Mouse (Mus musculus) cerebellum, adult (tissue): Measurements from ENCODE around the gene Kcnh4.
"Not testable (repeated sequence)": the region's sequence is repeated elsewhere in the genome, so short reads cannot be mapped to it uniquely, and the experiment has no call there.

Source experiments
- ATAC-seq: cut with Nextera tagmentation; 2 replicates; pipeline ENCODE4 v1.9.2; 2017; ENCODE audit warnings: mild to moderate bottlenecking, moderate library complexity, mixed read lengths; ENCODE audit not compliant: insufficient number of reproducible peaks, low FRiP score, low TSS enrichment

The Kcnh4 gene

DNA sequence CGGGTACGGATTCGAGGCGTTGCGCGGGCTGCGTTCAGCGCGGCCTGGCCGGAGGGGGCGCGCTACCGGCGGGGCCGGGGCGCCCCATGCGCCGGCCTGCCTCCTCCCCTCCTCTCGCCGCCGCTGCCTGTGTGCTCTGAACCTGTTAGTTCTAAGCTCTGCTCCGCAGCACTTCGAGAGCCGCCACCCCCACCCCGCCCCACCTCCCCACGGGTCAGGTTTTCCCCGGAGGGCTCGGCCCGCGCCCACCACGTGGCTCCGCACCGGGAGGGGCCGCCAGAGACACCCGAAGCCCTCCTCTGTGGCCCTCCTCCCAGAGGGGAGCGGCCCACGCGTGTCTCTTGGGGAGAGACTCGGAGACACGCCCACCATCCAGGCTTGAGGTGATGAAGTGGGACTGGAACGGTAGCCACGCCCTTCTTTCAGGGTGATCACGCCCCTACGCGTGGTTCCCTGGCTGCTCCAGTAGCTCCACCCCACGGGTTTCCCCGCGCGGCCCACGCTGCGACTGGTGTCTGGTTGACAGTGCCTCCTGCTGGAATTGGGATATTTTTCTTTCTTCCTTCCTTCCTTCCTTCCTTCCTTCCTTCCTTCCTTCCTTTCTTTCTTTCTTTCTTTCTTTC, at the start of gene Kcnh4:
Kcnh4 (minus strand) TSS at position 332 of the 623 bp plus-strand sequence.
- no peak for ATAC-seq

DNA sequence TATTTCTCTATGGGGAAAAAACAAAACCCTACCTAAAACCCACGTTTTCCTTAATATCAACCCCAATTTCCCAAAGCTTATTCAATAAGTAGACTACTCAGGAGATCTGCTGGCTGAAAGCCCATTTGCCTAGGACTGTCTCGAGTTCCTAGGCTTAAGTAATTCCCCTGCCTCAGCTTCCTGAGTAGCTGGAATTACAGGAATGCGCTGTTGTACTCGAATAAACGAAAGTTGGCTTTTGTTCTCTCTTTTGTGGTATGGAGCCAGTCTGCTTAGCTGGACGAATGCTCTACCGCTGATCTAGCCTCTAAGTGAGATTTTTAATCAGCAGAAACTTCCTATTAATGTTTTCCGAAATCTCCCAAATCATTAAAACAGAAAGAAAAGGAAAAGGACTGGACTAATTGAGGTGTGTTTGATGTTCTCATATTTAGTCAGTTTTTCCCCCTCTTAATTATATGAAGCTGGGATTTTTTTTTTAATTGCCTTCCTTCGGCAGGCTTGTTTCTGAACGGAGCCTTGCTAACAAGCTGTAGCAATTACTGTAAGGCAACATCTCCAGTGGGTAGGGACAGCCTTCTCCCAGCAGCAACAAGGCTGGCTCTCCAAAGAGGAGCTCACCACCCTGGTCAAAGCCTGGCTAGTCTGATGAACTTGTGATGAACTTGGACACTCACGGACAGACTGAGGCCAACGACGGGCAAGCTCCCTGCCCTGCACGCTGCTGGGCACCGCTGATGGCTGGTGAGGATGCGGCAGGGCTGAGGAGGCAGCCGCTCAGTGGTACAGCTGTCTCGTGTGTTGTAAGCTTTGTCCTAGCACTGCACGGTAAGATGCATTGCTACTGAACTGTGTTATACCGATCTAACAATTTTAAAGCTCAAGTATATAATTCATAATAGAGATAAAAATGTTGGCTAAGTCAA, 46.9 kb upstream of the Kcnh4 start:
- ATAC-seq, result no peak

- ATAC-seq, result no peak
Measured at GRCm38 (mm10) chr11:100805535-100805934, 45.8 kb upstream of the Kcnh4 start.

- ATAC-seq, result no peak
Measured at GRCm38 (mm10) chr11:100804409-100804808, 44.7 kb upstream of the Kcnh4 start.

DNA sequence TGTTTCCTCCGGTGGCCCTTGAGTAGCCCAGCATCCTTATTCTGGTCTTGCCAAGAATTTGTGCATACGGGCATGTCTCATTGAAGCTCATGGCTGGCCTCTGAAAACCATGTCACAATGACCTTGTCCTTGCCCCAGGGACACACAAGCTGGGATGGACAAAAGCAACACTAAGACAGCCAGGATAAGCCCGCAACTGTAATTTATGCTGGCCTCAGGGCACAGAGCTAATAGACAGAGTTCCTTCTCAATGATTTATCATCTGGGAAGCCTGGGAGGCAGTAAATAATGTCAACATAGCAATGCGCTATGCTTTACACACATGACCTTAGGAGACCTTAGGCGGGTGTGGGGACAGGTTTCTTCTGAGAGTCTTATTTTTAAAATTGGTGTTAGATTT, 39.7 kb upstream of the Kcnh4 start:
- ATAC-seq, result no peak

DNA sequence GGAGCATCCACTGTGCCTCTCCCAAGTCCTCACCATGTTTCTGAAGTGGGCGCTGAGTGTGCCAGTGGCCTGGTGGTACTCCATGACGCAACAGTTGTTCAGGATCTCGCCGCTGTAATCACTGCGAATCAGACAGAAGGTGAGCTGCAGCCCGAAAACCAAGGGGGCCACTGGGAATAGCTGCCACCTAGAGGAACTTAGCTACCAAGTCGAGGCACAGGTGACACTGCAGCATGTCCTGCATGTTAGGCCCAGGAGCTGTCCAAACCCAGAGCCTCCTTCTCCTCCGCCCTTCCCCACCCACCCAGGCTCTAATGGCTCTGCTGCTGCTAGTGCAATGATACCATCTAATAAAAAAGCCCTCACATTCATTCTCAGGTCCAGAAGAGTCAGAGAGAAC, 36.8 kb upstream of the Kcnh4 start:
- no peak for ATAC-seq

DNA sequence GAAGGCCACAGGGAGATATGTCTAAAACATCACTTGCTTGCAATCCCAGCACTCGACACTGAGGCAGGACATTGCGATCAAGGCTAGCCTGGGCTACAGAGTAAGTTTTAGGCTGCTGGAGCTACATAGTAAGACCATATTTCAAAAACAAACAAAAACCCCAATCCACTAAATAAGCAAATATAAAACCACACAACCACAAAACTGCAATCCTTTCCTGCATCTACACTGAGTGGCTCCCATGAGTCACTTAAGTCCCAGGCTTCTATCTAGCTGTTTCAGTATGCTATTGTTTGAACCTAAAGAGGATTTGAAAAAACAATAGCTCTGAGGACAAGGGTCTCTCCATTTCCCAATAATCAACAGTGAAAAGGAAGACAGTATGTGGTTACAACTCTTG, 35.6 kb upstream of the Kcnh4 start:
- ATAC-seq, result no peak

DNA sequence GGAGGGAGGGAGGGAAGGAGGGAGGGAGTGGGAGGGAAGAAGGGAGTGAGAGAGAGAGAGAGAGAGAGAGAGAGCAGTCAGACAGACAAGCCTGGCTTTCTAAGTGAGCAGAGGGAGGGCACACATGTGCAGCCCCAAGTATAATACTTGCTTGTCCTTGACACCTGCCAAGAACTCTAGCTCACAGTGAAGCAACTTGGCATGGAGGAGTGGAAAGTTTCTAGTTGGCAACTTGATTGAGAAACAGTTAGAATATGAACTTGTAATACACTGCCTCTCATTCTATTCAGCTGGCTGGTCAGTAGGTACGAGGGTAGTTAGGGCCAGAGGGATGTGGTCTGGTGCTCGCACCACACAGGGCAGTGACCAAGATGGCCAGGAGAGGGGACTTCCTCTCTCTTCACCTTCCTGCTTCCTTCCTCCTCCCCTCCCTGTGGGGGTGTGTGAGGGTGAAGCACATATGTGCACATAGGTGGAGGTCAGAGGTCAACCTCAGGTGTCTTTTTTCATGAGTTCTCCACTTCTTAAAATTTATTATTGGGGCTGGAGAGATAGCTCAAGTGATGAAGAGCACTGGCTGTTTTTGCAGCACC, 31.8 kb upstream of the Kcnh4 start:
- no peak for ATAC-seq

DNA sequence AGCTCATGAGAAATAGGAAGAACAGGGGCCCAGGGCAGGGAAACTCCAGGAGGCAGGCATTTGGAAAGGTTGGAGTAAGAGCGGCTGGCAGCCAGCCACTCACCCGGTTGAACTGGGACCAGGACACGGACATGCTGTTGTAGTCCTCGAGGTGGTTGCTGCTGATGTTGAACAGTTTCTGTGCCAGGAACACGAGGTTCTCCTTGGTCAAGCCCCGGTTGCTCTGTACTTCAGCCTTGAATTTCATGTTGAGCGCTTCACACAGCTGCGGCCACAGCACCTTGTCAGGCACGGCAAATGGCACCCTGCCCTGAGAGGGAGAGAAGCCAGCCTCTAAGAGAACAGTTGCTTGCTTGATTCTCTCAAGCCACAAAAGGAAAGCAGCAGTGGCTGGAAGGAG, 30.9 kb upstream of the Kcnh4 start:
- not testable (repeated sequence) for ATAC-seq

DNA sequence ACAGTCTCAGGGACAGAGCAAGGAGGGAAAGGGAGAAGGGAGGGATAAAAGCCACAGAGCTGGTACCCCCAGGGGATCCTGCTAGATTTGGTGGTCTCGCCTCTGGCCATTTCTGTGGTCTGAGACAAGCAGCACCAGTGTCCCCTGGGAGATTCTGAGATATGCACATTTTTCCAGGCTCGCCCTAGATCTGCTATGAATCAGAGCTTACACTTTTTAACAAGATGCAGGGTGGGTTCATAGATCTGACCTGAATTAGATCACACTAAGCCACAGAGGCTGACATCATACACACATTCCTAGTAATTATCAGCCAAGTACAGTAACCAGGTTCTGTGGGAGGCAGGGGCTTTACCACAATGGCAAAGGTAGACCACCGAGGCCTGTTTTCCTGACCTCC, 30.0 kb upstream of the Kcnh4 start:
- ATAC-seq, result no peak

DNA sequence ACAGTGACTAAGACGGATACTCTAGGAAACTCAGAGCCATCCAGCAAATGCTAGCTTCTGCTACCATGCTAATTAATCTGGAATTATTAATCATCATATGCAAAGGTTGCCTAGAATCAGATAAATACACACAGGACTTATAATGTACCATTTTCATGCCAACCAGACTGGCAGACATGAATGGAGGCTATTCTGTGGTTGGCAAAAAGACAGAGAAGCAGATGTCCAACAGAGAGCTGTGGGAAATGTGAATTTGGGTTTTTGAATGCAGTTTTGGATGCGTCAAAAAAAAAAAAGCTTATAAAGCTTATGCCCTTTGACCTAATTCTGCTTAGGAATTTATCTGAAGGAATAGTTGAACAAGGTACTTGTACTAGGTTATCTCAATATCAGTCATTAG, 26.0 kb upstream of the Kcnh4 start:
- ATAC-seq, result no peak

DNA sequence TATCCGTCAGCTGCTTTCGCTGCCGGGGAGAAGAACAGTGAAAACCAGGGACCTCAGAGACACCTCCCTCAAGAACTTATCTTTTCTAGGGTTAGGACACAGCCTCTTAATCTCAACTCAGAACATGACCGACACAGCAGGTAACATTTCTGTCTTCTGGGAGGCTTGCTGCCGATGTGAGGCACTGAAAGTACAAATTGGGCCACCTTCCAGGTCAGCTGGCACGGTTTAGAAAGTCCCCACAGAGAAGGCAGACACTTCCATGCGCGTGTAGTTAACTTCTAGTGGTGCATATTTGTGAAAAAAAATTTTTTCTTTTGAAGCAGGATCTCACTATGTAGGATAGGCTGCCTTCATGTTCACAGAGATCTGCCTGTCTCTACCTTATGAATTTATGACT, 24.5 kb upstream of the Kcnh4 start:
- ATAC-seq, result no peak

DNA sequence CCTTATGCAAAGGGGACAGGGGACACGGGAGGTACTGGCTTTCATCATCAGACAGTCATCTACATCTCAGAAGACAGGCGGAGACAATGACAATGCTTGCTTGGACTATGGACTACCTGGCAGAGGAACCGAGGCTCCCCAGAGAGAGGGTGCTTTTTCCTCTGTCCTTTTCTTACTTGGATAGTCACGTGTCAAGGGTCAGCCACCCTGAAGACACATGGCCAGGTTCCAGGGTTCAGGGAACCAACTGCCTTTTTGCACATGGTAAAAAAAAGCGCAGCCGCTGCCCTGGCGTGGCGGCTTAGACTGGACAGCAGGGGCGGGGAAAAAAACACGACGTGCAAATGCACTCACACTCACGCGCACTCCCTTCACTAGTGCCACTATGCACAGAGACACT, 22.8 kb upstream of the Kcnh4 start:
- ATAC-seq, result no peak

DNA sequence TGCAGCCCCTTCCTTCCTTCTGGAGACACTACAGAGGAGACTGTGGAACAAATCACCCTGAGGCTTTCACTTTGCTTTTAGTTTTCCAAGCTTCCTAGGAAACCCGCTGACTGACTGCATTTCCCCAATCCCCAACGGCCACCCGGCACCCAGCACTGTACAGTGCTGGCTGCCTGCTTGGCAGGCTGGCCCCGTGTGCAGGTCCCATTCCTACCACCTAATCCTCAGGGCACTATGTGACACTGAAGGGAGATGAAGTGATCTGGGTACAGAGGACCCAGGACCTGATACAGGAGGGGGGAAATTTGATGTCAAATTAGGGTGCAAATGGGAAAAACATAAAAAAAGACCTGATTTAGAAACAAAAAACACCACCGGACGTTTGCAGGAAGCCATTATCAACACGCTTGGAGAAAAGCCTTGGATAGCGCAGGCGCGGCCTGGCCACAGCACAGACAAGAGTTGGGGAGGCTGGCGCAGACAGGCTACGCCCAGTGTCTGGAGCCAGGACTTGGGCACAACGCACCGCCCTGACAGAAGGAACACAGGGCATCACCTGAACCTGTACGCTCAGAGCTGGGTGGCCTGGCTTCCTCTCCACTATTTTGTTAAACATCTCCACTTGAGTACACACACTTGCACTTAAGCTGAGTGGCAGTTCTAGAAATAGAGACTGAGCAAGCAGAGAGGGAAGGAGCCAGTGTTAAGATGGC, 22.2 kb upstream of the Kcnh4 start:
- ATAC-seq, result no peak

DNA sequence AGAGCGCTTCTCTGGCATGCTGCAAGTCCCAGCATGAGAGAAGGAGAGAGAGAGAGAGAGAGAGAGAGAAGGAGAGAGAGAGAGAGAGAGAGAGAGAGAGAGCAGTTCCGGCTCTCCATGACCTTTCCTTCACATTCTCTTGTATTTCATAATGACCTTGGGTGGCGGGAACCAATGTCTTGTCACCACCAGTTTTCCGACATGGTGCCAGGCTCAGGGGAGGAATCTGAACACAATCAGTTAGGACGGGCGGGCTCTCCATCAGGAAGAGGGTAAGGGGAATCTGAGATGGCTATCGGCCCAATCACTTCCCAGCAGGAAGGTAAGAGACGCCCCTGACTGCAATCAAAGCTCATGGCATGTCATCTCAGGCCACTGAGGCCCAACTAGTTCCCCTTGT, 20.5 kb upstream of the Kcnh4 start:
- no peak for ATAC-seq

DNA sequence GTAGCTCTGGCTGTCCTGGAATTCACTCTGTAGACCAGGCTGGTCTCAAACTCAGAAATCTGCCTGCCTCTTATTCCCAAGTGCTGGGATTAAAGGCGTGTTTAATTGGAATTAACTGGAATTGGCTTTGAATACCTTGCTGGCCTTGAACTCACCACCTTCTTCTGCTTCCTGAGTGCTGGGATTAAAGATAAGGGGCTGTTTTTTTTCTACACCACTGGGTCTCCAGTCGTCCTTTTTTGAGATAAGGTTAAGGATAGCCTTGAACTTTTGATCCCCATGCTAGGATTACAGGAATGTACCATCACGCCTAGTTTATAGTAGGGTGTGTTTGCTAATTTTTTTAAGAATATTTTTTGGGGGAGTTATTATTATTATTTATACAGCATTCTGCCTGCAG, 18.3 kb upstream of the Kcnh4 start:
- no peak for ATAC-seq

- no peak for ATAC-seq
Measured at GRCm38 (mm10) chr11:100775921-100776320, 16.2 kb upstream of the Kcnh4 start.

GRCm38 (mm10) chr11:100774261-100774660, 14.5 kb upstream of the Kcnh4 start:
- ATAC-seq, result no peak

DNA sequence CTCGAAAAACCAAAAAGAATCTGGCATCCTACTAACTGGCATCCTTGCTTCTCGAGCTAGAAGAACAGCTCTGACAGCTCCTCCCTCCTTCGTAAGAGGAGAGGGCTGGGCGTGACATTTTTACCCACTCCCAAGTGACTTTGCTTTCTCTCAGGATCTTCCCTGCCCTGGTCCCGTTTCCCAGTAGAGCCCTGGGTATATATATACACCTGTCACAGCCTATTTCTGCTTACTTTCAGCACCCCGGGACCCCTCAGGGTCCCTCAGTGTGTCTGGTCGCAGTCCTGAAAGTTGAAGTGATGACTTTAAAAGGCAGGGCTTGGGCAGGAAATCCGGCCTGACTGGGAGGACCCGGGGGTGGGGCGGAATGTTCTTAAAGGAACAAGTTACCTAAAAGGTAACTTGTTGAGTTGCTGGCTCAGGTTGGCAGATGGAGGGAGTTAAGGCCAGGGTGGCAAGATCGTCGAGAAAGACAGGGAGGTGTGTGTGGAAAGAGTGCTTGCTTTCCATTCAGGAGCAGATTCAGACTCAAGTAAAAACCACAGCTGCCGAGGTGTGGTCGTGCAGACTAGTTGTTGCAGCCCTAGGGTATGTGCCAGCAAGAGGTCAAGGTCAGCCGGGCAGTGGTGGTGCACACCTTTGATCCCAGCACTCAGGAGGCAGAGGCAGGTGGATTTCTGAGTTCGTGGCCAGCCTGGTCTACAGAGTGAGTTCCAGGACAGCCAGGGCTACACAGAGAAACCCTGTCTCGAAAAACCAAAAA, 11.1 kb upstream of the Kcnh4 start, which contains the start of gene Ghdc:
Ghdc (minus strand) TSS at position 312 of the 763 bp plus-strand sequence.
- no peak for ATAC-seq

GRCm38 (mm10) chr11:100769980-100770379, 10.2 kb upstream of the Kcnh4 start:
- ATAC-seq, result no peak
